Mouse (Mus musculus): ENCODE measurements around the gene Pym1. TPM values are rescaled to one million over a fixed set of nuclear protein-coding genes. Genes with fewer than 3 reads are reported as not detected.
"Not testable (repeated sequence)": the region's sequence is repeated elsewhere in the genome, so short reads cannot be mapped to it uniquely, and the experiment has no call there.

Gene Pym1
- polyA plus RNA-seq, 1 experiment from 2014 or later, result 47.7 TPM

DNA sequence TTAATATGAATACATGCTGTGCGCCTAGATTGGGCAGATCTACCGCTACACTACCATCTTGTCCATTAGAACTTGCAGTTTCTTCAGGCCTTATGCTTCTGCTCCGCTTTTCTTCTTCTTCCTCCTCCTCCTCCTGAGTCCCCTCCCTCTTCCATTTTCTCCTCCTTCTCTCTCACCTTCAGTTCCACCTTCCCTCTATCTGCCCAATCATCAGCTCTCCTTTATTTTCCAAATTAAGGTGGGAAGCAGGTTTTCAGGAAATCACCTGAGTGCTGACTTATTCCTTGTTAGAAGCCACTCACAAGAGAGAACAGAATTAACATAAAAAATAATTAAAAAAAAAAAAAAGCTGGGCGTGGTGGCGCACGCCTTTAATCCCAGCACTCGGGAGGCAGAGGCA is 36.4 kb upstream of the Pym1 start:
- H3K9me3 ChIP-seq (replicated peaks; ENCODE audit: control insufficient read depth, low read length, poor library complexity, severe bottlenecking); H3K4me2 ChIP-seq (ENCODE audit: low read length); H3K27ac ChIP-seq (ENCODE audit: low read length); H3K4me1 ChIP-seq (ENCODE audit: control insufficient read depth, insufficient read depth, low read length); H3K9ac ChIP-seq (ENCODE audit: low read depth, low read length); H3K4me3 ChIP-seq (ENCODE audit: low read depth, low read length); H3K36me3 ChIP-seq (ENCODE audit: control insufficient read depth, insufficient read depth, low read length); H3K27me3 ChIP-seq (ENCODE audit: control insufficient read depth, insufficient read depth, low read depth, low read length); ATAC-seq: not testable (repeated sequence)
- WGBS, result 92% methylated on average over 7 of the region's 7 CpGs

DNA sequence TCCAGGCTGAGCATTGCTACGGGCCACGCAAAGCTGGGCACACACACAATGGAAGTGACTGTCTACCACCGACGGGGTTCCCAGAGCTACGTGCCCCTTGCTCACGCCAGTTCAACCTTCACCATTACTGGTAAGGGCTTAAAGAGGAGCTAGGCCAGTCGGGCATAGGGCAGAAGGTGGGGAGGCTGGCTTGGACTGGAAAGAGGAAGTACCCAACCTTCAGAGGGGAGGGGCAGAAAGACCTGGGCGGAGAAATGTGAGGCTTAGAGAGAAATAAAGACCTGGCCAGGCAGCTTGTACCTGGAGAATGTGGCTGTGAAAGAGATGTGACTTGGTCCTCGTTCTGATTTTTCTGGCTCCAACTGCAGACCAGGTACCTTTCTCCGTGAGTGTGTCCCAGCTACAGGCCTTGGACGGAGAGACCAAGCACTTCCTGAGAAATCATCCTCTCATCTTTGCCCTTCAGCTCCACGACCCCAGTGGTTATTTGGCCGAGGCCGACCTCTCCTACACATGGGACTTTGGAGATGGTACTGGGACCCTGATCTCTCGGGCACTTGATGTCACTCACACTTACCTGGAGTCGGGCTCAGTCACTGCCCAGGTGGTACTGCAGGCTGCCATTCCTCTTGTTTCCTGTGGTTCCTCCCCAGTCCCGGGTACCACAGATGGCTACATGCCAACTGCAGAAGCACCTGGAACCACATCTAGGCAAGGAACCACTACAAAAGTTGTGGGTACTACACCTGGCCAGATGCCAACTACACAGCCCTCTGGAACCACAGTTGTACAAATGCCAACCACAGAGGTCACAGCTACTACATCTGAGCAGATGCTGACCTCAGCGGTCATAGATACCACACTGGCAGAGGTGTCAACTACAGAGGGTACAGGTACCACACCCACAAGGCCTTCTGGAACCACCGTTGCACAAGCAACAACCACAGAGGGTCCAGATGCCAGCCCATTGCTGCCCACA is 31.8 kb upstream of the Pym1 start:
- no peak overlapping the region for H3K9ac ChIP-seq (ENCODE audit: low read depth, low read length)
- no peak overlapping the region for H3K27ac ChIP-seq (ENCODE audit: low read length)
- no peak overlapping the region for H3K4me3 ChIP-seq (ENCODE audit: low read depth, low read length)
- H3K4me2 ChIP-seq (ENCODE audit: low read length), result no peak overlapping the region
- ATAC-seq, result no peak
- 91% methylated on average over 19 of the region's 19 CpGs for WGBS
- no peaks in the 10 kb centered on the region for H3K36me3 ChIP-seq (ENCODE audit: control insufficient read depth, insufficient read depth, low read length)
- no peaks in the 10 kb centered on the region for H3K9me3 ChIP-seq (replicated peaks; ENCODE audit: control insufficient read depth, low read length, poor library complexity, severe bottlenecking)
- no peaks in the 10 kb centered on the region for H3K27me3 ChIP-seq (ENCODE audit: control insufficient read depth, insufficient read depth, low read depth, low read length)
- H3K4me1 ChIP-seq (ENCODE audit: control insufficient read depth, insufficient read depth, low read length), result no peaks in the 10 kb centered on the region

DNA sequence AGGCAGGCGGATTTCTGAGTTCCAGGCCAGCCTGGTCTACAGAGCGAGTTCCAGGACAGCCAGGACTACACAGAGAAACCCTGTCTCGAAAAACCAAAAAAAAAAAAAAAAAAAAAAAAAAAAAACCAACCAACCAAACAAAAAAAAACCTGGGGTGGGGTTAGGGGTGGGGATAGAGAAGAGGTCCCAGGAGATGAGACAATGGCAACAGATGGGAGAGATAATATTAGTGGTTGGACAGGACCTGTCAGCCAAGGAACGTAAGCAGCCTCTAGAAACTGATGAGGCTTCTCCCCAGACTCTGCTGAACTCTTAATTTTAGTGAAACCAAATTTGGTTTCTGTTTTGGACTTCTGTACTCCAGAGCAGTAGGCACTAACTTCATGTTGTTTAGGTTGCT is 22.2 kb upstream of the Pym1 start:
- not testable (repeated sequence) for H3K27me3 ChIP-seq (ENCODE audit: control insufficient read depth, insufficient read depth, low read depth, low read length); H3K4me2 ChIP-seq (ENCODE audit: low read length); H3K36me3 ChIP-seq (ENCODE audit: control insufficient read depth, insufficient read depth, low read length); H3K4me3 ChIP-seq (ENCODE audit: low read depth, low read length); H3K9ac ChIP-seq (ENCODE audit: low read depth, low read length); ATAC-seq; H3K27ac ChIP-seq (ENCODE audit: low read length); H3K4me1 ChIP-seq (ENCODE audit: control insufficient read depth, insufficient read depth, low read length); H3K9me3 ChIP-seq (replicated peaks; ENCODE audit: control insufficient read depth, low read length, poor library complexity, severe bottlenecking)
- WGBS, result 71% methylated on average over 3 of the region's 4 CpGs

DNA sequence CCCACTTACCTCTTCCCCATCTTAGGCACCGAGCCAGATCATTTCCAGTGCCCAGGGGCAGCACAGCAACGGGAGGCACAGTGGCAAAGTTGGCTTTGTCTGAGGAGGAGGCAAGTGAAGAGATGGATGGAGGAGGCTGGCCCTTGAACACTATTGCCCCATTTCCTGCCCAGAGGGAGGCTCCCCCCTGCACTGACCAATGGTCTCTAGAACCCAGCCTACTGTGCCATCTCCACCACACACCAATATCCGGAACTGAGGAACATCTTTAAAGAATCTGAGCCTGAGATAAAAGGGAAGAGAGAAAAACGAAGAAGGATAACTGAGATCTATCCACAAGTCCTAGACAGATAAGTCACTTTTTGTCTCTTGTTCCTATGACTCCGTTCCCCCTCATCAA is 19.6 kb upstream of the Pym1 start:
- H3K27ac ChIP-seq (ENCODE audit: low read length), result no peak overlapping the region
- 88% methylated on average over 5 of the region's 5 CpGs for whole genome bisulfite sequencing

DNA sequence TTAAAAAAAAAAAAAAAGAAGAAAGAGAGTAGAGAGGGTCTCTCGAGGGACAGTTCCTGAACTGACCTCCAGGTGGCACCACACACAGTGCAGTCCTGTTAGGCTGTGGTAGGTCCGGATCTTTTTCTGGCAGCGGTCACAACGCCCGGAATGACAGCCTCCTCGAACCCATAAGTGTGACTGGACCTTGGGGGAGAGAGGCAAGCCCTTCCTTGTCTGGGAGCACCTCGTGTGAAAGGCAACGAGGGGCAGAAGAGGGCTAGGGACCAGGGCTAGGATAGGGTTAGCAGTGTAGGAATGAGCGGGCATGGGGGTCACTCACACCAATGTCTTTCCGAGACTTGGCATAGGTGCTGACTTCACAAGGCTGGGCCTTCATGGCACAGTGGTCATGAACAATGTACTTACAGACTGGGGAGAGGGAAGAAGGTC is 16.7 kb upstream of the Pym1 start:
- Histone ChIP-seq H3K9ac (ENCODE audit: low read depth, low read length) (no peak overlapping the region), H3K4me1 (ENCODE audit: control insufficient read depth, insufficient read depth, low read length) (no peaks in the 10 kb centered on the region), H3K36me3 (ENCODE audit: control insufficient read depth, insufficient read depth, low read length) (no peaks in the 10 kb centered on the region), H3K27ac (ENCODE audit: low read length) (no peak overlapping the region), H3K4me3 (ENCODE audit: low read depth, low read length) (no peak overlapping the region), H3K27me3 (ENCODE audit: control insufficient read depth, insufficient read depth, low read depth, low read length) (no peaks in the 10 kb centered on the region), H3K9me3 (replicated peaks; ENCODE audit: control insufficient read depth, low read length, poor library complexity, severe bottlenecking) (0 out of 2 replicates have a peak, but pooled peaks cover 2% of the 10 kb centered on the region), H3K4me2 (ENCODE audit: low read length) (no peak overlapping the region)
- ATAC-seq, result peak; percentile 28; the same call in 1 of the 2 replicates
- 17% methylated on average over 10 of the region's 10 CpGs for whole genome bisulfite sequencing

More for the DNA sequence above, 19.6 kb upstream of the Pym1 start:
- Histone ChIP-seq H3K36me3 (ENCODE audit: control insufficient read depth, insufficient read depth, low read length) (no peaks in the 10 kb centered on the region), H3K4me2 (ENCODE audit: low read length) (no peak overlapping the region), H3K27me3 (ENCODE audit: control insufficient read depth, insufficient read depth, low read depth, low read length) (no peaks in the 10 kb centered on the region), H3K9me3 (replicated peaks; ENCODE audit: control insufficient read depth, low read length, poor library complexity, severe bottlenecking) (0 out of 2 replicates have a peak, but pooled peaks cover 2% of the 10 kb centered on the region), H3K9ac (ENCODE audit: low read depth, low read length) (no peak overlapping the region), H3K4me3 (ENCODE audit: low read depth, low read length) (no peak overlapping the region), H3K4me1 (ENCODE audit: control insufficient read depth, insufficient read depth, low read length) (no peaks in the 10 kb centered on the region)
- no peak for ATAC-seq

DNA sequence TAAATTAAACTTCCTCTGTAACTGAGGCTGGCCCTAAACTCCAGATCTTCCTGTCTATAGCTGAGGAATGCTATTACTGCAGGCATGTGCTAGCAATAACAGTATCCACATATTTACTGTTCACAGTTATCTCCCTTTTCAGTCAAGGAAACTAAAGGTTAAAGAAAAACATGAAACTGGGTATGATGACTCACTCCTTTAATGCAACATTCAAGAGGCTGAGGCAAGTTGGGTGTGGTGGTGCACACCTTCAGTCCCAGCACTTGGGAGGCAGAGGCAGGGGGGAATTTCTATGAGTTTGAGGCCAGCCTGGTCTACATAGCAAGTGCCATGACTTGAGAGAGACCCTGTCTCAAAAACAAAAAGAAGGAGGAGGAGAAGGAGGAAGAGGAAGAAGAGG is 15.7 kb upstream of the Pym1 start:
- Histone ChIP-seq H3K4me1 (ENCODE audit: control insufficient read depth, insufficient read depth, low read length) (no peaks in the 10 kb centered on the region), H3K4me2 (ENCODE audit: low read length) (no peak overlapping the region), H3K27ac (ENCODE audit: low read length) (no peak overlapping the region), H3K9ac (ENCODE audit: low read depth, low read length) (no peak overlapping the region), H3K36me3 (ENCODE audit: control insufficient read depth, insufficient read depth, low read length) (no peaks in the 10 kb centered on the region), H3K9me3 (replicated peaks; ENCODE audit: control insufficient read depth, low read length, poor library complexity, severe bottlenecking) (0 out of 2 replicates have a peak, but pooled peaks cover 2% of the 10 kb centered on the region), H3K4me3 (ENCODE audit: low read depth, low read length) (no peak overlapping the region), H3K27me3 (ENCODE audit: control insufficient read depth, insufficient read depth, low read depth, low read length) (no peaks in the 10 kb centered on the region)
- ATAC-seq, result no peak

DNA sequence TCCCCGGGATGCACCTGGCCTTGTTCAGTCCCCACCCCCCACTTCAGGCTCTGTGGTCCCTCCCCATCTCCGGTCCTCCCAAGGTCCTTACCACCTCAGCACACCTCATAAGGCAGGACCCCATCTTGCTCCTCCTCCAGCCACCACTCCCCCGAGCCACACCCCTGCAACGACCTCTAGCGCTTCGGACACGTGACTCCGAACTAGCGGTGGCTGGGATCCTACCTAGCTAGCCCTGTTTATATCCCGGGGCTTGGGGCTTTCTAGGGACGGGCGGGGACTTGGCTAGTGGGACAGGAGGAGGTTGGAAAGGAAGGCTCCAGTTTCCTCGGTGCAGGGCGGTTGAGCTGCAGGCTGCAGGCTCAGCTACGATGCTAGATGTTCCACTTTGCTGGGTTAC is 10.3 kb upstream of the Pym1 start:
- Histone ChIP-seq H3K9ac (ENCODE audit: low read depth, low read length) (no peak overlapping the region), H3K27me3 (ENCODE audit: control insufficient read depth, insufficient read depth, low read depth, low read length) (peaks cover 13% of the 10 kb centered on the region), H3K4me3 (ENCODE audit: low read depth, low read length) (0 out of 2 replicates have a peak overlapping the region, but pooled peaks have one; percentile 15), H3K9me3 (replicated peaks; ENCODE audit: control insufficient read depth, low read length, poor library complexity, severe bottlenecking) (0 out of 2 replicates have a peak, but pooled peaks cover 2% of the 10 kb centered on the region), H3K4me2 (ENCODE audit: low read length) (peak overlapping the region; percentile 34), H3K36me3 (ENCODE audit: control insufficient read depth, insufficient read depth, low read length) (no peaks in the 10 kb centered on the region), H3K4me1 (ENCODE audit: control insufficient read depth, insufficient read depth, low read length) (no peaks in the 10 kb centered on the region), H3K27ac (ENCODE audit: low read length) (no peak overlapping the region)
- 6% methylated on average over 15 of the region's 15 CpGs for WGBS
- ATAC-seq, result no peak

DNA sequence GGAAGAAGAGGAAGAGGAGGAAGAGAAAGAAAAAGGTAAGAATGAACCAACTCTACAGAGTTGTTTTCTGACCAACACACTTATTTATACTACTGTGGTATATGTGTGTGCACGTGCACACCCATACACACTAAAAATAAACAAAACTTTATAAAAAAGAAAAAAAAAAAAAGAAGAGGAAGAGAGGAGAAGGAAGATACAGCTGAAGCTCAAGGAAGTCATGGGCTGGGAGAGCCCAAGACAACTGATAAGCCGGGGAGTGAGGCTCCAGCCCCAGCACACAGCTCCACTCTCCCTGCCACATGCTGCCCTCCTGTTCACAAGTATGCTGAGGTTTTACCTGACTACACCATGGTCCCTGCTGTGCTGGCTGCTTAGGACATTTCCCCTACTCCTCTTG is 7.4 kb upstream of the Pym1 start:
- H3K9me3 ChIP-seq (replicated peaks; ENCODE audit: control insufficient read depth, low read length, poor library complexity, severe bottlenecking), result no peaks in the 10 kb centered on the region
- no peak overlapping the region for H3K4me3 ChIP-seq (ENCODE audit: low read depth, low read length)
- no peak overlapping the region for H3K9ac ChIP-seq (ENCODE audit: low read depth, low read length)
- H3K27me3 ChIP-seq (ENCODE audit: control insufficient read depth, insufficient read depth, low read depth, low read length), result peaks cover 22% of the 10 kb centered on the region
- no peak overlapping the region for H3K4me2 ChIP-seq (ENCODE audit: low read length)
- ATAC-seq, result no peak
- no peaks in the 10 kb centered on the region for H3K36me3 ChIP-seq (ENCODE audit: control insufficient read depth, insufficient read depth, low read length)
- H3K27ac ChIP-seq (ENCODE audit: low read length), result no peak overlapping the region
- H3K4me1 ChIP-seq (ENCODE audit: control insufficient read depth, insufficient read depth, low read length), result peaks cover 16% of the 10 kb centered on the region
- WGBS, result 71% methylated on average over 2 of the region's 2 CpGs

DNA sequence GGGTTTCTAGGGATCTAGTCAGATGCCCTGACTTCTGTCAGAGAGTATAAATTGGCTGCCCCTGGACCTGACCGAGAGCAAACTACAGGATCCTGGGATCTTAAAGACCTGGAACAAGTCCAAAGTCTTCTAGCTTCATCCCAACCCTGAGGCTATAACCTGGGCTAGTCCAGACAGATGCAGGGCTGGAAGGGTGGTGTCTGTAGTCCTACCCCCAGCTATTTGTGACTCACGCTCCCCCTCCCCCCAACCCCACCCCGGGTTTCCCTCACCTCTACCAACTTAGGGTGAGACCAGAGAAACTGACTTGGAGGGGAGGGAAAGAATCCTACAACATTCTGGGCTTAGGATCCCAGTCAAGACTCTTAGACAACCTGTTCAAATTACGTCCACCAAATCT is 5.1 kb upstream of the Pym1 start:
- no peaks in the 10 kb centered on the region for H3K9me3 ChIP-seq (replicated peaks; ENCODE audit: control insufficient read depth, low read length, poor library complexity, severe bottlenecking)
- H3K9ac ChIP-seq (ENCODE audit: low read depth, low read length), result no peak overlapping the region
- no peak overlapping the region; the same call in 1 of the 2 replicates for H3K4me3 ChIP-seq (ENCODE audit: low read depth, low read length)
- H3K4me1 ChIP-seq (ENCODE audit: control insufficient read depth, insufficient read depth, low read length), result peaks cover 19% of the 10 kb centered on the region
- no peak overlapping the region for H3K27ac ChIP-seq (ENCODE audit: low read length)
- H3K27me3 ChIP-seq (ENCODE audit: control insufficient read depth, insufficient read depth, low read depth, low read length), result peaks cover 24% of the 10 kb centered on the region
- 51% methylated on average over 4 of the region's 4 CpGs for WGBS
- H3K4me2 ChIP-seq (ENCODE audit: low read length), result no peak overlapping the region; the same call in 1 of the 2 replicates
- no peak for ATAC-seq
- H3K36me3 ChIP-seq (ENCODE audit: control insufficient read depth, insufficient read depth, low read length), result no peaks in the 10 kb centered on the region
